Mouse (Mus musculus): ENCODE results near the gene Foxa1.

The Foxa1 gene

GRCm38 (mm10) chr12:57546415-57547201 lies at the start of gene Foxa1:
Foxa1 (minus strand) TSS chr12:57546916.
- no peak for DNase-seq

DNA sequence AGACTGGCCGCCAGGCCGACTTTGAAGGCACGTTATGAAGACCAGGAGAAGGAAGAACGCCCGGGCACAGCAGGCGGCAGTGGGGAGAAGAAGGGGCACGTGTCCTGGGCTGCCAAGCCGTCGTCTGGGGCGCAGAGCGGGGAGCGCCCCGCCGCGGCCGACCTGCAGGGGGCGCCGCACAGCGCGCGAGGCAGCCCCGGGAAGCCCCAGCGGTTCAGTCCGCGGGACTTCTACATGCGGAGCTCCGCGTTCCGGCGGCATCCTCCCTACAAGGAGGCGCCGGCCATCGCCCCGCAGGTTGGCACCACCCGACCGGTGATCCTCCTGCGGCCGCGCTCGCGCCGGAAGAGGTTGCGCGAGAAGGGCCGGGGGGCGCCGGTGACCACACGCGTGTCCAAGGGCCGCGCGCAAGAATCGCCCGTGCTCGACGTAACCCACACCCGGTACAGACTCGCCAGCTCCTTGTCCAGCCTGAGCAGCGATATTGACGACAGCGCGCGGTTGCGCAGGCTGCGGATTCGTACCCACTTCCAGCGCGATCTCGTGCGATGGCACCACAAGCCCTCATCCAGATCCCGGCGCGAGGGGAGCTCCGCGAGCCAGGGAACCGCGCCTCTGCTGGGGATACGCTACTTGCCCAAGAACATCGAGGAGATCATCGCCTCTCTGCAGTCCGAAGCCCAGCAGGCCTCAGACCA lies 29.4 kb upstream of the Foxa1 start:
- DNase-seq: no peak

- DNase-seq: no peak
Measured at GRCm38 (mm10) chr12:57572415-57572814, 25.7 kb upstream of the Foxa1 start.

GRCm38 (mm10) chr12:57571773-57572172 lies 25.1 kb upstream of the Foxa1 start:
- DNase-seq: no peak

DNA sequence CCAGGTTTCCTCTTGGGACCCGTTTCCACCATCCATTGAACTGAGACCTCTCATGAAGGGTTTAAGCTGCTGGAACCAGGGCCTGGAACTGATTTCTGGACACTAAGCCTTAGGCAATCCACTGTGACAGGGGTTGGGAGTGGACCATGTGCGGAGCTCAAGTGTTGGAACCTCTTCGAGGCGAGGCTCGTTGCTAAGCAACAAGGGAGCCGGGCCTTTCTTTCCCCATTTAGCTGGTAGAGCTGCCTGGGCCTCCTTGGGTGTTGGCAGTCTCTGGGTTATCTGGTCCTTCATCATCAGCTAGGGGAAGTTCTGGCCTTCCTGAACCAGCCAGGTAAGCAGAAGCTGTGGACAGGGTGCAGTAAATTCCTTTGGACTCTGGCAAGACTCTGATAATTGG lies 17.2 kb upstream of the Foxa1 start, which contains the start of gene Ttc6:
Gene Ttc6 (plus strand): TSS at position 205 of the 400 bp plus-strand sequence.
- no peak for DNase-seq

DNA sequence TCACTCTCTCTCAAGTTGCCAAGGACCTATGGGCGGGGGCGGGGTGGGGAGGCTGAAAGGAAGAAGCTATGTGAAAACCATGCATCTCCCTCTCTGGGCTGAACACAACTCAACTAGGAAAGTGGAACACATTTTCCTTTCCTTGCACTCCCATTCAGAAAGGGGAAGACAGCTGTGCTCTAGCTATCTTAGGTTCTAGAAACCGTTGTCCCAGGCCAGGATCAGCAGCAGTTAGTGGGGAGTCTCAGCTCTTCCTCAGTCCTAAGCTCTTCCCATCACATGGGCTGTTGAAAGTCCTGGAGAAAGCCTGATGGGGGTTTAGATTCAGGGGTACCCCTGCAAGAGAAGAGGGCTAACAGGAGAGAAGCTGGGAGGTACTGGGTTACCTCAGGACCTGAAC lies 7.4 kb upstream of the Foxa1 start:
- DNase-seq: no peak

DNA sequence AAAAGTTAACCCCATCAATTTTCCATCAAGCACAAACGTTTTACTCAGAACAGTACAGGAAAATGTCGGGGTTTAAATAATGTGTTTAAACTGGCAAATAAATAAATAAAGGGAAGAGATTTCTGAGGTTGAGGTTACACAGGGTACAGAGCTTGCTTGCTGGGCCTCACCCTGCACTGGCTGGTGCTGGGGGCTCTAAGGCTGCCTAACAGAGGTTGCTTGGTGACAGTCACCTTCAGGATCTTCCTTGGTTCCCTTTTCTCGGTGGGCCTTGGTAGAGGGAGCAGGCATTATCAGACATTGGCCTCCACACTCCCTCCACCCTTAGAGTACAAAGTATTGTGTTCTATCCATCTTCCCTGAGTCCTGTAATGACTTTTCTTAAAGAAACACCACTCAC lies 5.6 kb upstream of the Foxa1 start:
- DNase-seq: no peak

GRCm38 (mm10) chr12:57550881-57551280 lies 4.2 kb upstream of the Foxa1 start:
- no peak for DNase-seq

- DNase-seq: no peak
Measured at GRCm38 (mm10) chr12:57550181-57550808, 3.6 kb upstream of the Foxa1 start.

- no peak for DNase-seq
Measured at GRCm38 (mm10) chr12:57549667-57550160, 3.0 kb upstream of the Foxa1 start.

DNA sequence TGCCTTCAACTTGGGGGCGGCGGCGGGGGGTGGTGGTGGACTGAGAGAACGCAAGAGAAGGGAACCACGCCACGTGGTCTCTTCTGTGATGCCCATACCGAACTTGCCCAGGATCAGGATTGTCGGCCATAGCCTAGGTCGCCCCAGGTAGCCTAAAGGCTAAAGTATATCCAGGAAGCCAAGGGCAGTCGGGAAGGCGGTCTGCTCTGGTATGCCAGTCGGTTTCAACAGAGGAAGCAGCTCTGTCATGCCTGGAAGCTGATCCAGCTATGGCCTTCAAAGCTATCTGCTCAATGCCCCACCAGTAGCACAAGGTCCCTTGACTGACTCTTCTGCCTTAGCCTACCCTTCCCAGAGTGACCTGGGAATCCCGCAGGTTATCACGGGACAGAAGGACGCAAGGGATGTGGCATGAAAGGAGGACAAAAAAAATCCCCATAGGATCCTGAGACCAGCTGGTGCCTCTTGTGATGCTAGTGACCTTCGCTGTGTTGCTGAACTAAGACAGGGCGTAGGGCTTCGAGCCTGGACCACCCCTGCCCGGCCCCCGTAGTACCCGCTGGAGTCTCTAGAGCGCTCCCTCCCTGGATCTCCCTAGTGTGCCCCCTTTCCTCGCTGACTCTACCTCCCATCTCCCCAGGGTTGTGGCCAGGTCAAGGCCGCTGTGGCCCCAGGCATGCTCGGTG lies 2.4 kb upstream of the Foxa1 start:
- no peak for DNase-seq

DNA sequence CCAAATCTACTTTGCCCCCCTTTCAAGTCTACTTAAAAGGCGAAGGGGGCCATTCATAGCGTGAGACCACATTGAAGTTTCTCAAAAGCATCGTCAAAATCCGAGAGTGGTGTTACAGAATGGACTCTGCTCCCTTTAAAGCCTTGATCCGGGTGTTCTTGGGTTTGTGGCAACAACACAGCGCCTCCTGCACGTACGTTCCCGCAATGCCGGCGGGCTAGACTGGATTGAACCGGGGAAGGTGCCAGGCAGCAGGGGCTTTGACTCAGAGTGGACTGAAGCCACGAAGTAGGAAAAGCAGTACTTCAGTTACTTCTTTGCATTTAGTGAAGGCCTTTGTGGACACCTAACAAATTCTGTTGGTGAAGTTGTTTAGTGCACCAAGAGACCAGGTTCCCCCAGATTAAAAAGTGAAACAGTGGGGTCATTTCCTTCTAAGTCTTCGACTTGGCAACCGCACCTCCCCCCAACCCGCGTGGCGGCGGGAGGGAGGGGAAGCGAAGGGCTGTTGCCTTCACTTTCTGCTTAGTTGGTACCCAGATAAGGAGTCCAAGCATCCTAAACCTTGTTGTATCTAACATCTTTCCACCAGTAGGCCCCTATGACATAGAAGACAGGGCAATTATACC lies 1.8 kb upstream of the Foxa1 start:
- no peak for DNase-seq

DNA sequence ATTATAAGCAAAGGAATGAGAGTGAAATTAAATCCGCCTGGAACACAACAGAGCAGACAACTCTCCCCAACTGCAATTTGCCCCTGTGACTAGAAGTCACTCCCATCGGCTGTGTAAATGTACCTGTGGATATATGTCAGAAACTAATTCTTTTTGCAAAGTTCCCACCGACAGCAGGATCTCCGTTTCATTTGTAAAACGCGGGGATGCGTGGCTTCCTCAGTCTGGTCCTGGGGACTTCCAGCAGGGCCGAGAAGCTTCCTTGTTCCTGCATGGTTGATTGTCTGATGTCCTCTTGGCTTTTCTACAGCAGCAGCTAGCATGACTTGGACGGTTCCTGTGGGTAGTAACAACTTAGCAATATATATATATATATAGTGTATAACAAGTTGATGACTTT lies 1.2 kb upstream of the Foxa1 start:
- DNase-seq: no peak

GRCm38 (mm10) chr12:57545371-57546241 lies 1.1 kb downstream of the Foxa1 start:
- DNase-seq: no peak

- DNase-seq: no peak
Measured at GRCm38 (mm10) chr12:57544641-57545370, 1.9 kb downstream of the Foxa1 start.

DNA sequence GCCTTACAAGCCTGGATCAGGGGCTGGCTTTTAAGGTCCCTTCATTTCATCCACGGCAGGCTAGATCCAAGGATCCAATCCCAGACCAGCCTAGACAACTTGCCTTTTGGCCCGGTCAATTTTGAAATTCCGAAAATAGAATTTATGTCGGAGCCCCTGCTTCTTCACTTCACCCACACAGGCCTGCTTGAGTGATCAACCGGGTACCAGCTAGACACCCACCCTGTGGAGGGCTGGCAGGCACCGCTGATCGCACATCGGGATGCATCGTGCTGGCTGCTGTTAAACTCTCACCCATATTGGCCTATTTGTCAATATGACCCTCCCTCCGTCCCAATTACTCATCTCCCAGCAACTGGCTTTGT lies 3.1 kb downstream of the Foxa1 start:
- DNase-seq: no peak

DNA sequence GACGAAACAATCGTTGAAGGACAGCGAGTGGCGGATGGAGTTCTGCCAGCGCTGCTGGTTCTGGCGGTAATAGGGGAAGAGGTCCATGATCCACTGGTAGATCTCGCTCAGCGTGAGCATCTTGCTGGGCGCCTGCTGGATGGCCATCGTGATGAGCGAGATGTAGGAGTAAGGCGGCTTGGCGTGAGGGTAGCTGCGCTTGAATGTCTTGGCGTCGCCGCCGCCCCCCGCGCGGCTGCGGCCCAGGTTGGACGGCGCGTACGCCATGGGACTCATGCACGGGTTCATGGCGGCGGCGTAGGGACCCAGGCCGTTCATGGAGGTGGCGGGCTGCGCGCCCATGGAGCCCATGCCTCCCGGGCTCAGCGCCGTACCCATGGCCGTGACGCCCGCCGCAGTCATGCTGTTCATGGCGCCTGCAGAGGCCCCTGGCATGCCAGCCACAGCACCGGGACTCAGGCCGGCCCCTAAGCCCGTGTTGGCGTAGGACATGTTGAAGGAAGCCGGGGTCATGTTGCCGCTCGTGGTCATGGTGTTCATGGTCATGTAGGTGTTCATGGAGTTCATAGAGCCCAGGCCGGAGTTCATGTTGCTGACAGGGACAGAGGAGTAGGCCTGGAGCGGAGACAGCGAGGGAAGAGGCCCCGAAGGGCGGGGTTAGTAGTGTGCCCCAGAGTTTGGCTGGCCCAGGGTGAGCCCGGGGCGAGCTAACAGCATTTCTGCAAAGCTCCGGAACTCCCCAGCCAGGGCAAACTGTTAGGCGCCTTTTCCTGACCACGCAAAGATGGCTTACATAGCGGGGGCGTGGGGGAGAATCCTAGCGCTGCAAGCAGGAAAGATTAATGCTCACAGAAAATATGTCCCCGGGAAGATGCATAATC lies 3.7 kb downstream of the Foxa1 start:
- no peak for DNase-seq

- DNase-seq: no peak
Measured at GRCm38 (mm10) chr12:57541931-57542745, 4.6 kb downstream of the Foxa1 start.

DNA sequence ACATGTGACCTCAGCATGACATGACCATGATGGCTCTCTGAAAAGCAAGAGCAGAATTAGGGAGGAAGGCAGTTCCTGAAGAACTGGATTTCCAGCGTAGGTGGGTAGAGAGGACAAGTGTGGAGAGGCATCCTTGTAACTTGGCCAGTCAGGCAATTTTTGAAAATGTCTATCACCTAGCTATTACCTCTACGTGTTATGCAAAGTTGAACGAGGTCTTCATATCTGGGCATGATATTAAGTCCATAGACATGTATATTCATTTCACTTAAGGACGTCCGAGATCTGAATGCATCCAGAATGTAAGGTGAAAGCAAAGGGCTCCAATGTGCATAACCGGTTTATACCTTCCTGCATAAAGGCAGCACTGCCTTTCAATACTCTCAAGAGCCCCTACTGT lies 5.6 kb downstream of the Foxa1 start:
- no peak for DNase-seq

All from spleen, adult 18-20 months (tissue).